In the genomic region with DNA sequence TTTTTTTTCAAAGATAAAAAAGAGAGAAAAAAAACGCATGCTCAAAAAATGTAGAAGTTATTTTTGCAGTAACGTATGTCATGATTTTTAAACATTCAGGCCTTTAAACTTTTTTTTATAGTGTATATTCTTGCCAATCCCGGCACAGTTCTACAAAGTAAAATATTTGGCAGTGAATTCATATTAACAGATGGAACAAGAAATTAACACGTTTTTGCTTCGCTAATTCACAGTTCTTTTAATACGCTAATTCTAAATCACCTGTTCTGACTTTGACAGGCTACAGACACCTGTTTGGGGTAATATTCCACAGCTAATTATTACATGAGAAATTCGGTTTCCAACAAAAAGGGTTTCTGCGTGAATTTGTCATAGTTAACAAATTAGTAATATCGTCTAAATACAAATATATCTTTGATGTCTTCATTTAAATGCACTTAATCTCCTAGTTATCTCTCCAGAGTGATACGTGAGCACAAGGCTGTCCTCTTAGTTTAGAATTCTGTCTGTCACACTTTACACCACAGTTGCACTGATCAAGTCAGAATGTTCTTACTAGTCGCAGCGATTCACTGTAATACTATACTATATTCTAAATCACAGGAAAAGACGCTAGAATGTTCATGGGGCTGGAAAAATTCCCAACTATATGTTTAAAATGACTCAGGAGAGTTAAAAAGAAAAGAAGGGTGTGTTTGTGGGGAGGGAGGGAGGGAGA, we compare ENCODE assay signal across 13 mouse cellular contexts.
"Had no signal": no experiment of that assay in that cellular context is flagged by ENCODE, and none has a peak within 500 bp of the region (broad histone marks: within the 10 kb centered on the region; RNA-seq: fewer than 3 reads in every experiment).

No protein-coding gene starts in this region.

- H3K27me3 ChIP-seq: kidney, embryonic 15.5 days; limb, embryonic 12.5 days; midbrain, embryonic 12.5 days; neural tube, embryonic 13.5 days; stomach, embryonic 15.5 days had no signal

- ATAC-seq: midbrain, embryonic 16.5 days had no signal

- DNase-seq: kidney, adult 2 months; kidney, postnatal 14 days; lung, adult 18-20 months; retina, postnatal 1 day; spleen, adult 18-20 months; thymus, postnatal 36 days had no signal

- H3K4me2 ChIP-seq: kidney, embryonic 15.5 days; limb, embryonic 12.5 days; midbrain, embryonic 12.5 days; neural tube, embryonic 13.5 days; stomach, embryonic 15.5 days had no signal

- H3K4me1 ChIP-seq: kidney, embryonic 15.5 days; limb, embryonic 12.5 days; midbrain, embryonic 12.5 days; neural tube, embryonic 13.5 days; stomach, embryonic 15.5 days had no signal

- H3K27ac ChIP-seq: kidney, embryonic 15.5 days; limb, embryonic 12.5 days; liver, embryonic 14.5 days; midbrain, embryonic 12.5 days; neural tube, embryonic 13.5 days; stomach, embryonic 15.5 days had no signal

- H3K36me3 ChIP-seq: kidney, embryonic 15.5 days; limb, embryonic 12.5 days; midbrain, embryonic 12.5 days; neural tube, embryonic 13.5 days; stomach, embryonic 15.5 days had no signal

- H3K4me3 ChIP-seq: kidney, embryonic 15.5 days; limb, embryonic 12.5 days; midbrain, embryonic 12.5 days; neural tube, embryonic 13.5 days; stomach, embryonic 15.5 days had no signal

- H3K9ac ChIP-seq: kidney, embryonic 15.5 days; limb, embryonic 12.5 days; liver, embryonic 14.5 days; midbrain, embryonic 12.5 days; neural tube, embryonic 13.5 days; stomach, embryonic 15.5 days had no signal

- H3K9me3 ChIP-seq: kidney, embryonic 15.5 days; limb, embryonic 12.5 days; midbrain, embryonic 12.5 days; neural tube, embryonic 13.5 days; stomach, embryonic 15.5 days had no signal
